Mouse (Mus musculus) forebrain, embryonic 10.5 days (tissue): Measurements from ENCODE around the gene Nav2. TPM values are rescaled to one million over a fixed set of nuclear protein-coding genes. Genes with fewer than 3 reads are reported as not detected.

Source experiments
- DNase-seq: peaks from one replicate; pipeline ENCODE4 v3.0.0-alpha.2; 2017; ENCODE audit warnings: low spot score; ENCODE audit errors: extremely low spot score
- H3K27ac ChIP-seq: fragments of 300-500 bp; sonication (generic); 2 replicates; pipeline ENCODE4 v1.5.1; 2016; ENCODE audit warnings: mild to moderate bottlenecking
- H3K27me3 ChIP-seq: fragments of 300-500 bp; sonication (generic); 2 replicates; pipeline ENCODE4 v1.6.1; 2016; ENCODE audit warnings: mild to moderate bottlenecking; ENCODE audit not compliant: poor library complexity, severe bottlenecking
- H3K36me3 ChIP-seq: fragments of 300-500 bp; sonication (generic); replicated peaks from 2 replicates; pipeline ENCODE4 v1.6.1; 2016; ENCODE audit warnings: mild to moderate bottlenecking, moderate library complexity
- H3K4me1 ChIP-seq: fragments of 300-500 bp; sonication (generic); 2 replicates; pipeline ENCODE4 v1.6.1; 2016
- H3K4me3 ChIP-seq: fragments of 300-500 bp; sonication (generic); 2 replicates; pipeline ENCODE4 v1.5.1; 2016; ENCODE audit warnings: mild to moderate bottlenecking, moderate library complexity
- H3K9me3 ChIP-seq: fragments of 300-500 bp; sonication (generic); 2 replicates; pipeline ENCODE4 v1.6.1; 2016; ENCODE audit warnings: mild to moderate bottlenecking, moderate library complexity
- WGBS: fragments of 180-500 bp; shearing (Covaris S2); methylation state at CpG from one replicate; pipeline ENCODE4 v1.1.7; 2016; 5-methylcytosine and 5-hydroxymethylcytosine counted together
- polyA plus RNA-seq: library from polyadenylated mRNA; unstranded; fragments of >200 nt; fragmentation: Nextera tagmentation; extraction: Ambion mirVana; gene quantifications from 2 replicates; pipeline ENCODE4 v1.2.1, GENCODE M21; 2016

Gene Nav2
- polyA plus RNA-seq, 1 experiment from 2014 or later, result 6.1 TPM

DNA sequence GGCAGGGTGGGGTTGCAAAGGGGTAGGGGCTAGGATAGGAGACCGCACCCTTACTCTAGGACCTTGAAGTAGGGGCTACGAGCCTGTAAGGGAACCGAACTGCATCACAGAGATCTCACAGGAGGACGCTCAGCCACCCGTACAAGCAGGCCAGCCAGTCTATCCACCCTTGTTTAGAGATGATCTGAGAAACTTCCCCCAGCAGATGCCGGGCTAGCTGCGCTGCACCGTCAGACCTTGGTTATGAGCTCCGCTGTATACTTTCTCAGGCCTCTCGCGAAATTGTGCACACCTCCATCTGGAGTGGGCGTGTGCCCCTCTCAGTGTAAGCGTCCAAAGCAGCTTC, 50.8 kb downstream of the Nav2 start:
- Histone ChIP-seq H3K4me3 (peak overlapping the region; percentile 55), H3K27ac (peak overlapping the region; percentile 65), H3K27me3 (peaks cover 100% of the 10 kb centered on the region), H3K36me3 (no peaks in the 10 kb centered on the region), H3K4me1 (peaks cover 52% of the 10 kb centered on the region), H3K9me3 (no peaks in the 10 kb centered on the region)
- 12% methylated on average over 13 of the region's 13 CpGs for WGBS
- peak; percentile 37 for DNase-seq

DNA sequence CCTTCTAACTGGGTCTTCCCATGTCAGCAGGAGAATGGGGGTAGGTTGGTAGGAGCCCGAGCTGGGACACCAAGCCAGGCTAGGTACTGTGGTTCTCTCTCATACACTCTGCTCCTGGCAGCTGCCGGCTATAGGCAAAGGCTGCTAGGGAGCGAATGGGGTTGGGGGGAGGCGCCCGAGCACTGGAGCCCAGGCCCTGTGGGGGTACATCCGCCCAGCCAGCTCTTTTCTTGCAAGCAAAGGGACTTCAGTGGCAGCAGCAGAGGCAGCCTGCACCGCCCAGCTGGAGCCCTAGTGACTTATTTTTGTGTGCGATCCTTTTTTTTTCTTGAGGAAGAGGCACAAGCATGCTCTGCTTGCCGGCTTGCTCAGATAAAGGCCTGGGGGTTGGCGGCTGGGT, 51.6 kb downstream of the Nav2 start:
- H3K27ac ChIP-seq, result no peak overlapping the region
- peaks cover 55% of the 10 kb centered on the region for H3K4me1 ChIP-seq
- DNase-seq, result no peak
- peaks cover 99% of the 10 kb centered on the region for H3K27me3 ChIP-seq
- H3K4me3 ChIP-seq, result peak overlapping the region; percentile 55
- H3K9me3 ChIP-seq, result no peaks in the 10 kb centered on the region
- H3K36me3 ChIP-seq, result no peaks in the 10 kb centered on the region
- 8% methylated on average over 10 of the region's 10 CpGs for WGBS

DNA sequence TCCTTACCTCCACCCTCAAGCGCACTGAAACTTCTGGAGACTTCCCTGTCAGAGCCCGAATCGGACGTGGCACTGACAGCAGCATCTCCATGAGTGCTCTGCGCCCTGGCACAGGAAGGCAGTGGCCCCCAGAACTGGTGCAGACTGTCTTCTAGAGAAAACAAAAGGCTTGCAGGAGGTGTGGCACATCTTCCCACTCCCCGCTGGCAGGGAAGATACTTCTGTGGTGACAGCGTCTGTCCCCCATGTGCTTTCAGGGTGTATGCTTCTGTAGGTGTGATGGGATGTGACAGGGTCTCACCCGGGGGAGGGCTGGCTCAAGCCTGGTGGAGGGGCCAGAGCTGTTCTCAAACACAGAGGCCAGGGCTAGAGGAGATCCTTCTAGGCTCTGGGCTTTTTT, 53.0 kb downstream of the Nav2 start:
- Histone ChIP-seq H3K4me1 (peaks cover 61% of the 10 kb centered on the region), H3K9me3 (no peaks in the 10 kb centered on the region), H3K27me3 (peaks cover 96% of the 10 kb centered on the region), H3K36me3 (no peaks in the 10 kb centered on the region), H3K27ac (0 out of 2 replicates have a peak overlapping the region, but pooled peaks have one; percentile 17), H3K4me3 (no peak overlapping the region)
- no peak for DNase-seq
- WGBS, result 50% methylated on average over 8 of the region's 8 CpGs

DNA sequence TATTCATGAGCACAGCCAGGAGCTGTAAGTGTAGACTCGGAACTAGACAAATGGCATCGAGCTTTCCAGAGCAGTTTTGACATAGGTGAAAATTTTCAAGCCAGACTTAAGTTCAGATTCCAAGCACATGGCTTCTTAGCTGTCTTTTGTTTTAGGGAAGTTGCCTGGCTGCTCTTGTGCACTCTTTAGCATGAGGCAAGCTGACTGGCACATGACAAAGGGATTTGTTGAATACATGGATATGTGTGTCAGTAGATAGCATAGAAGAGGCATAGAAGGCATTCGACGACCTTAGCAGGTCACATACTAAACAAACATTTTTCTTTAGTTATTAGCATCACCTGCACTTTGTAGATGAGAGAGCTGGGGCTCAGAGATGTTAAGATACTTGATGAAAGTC, 53.4 kb downstream of the Nav2 start:
- Histone ChIP-seq H3K4me1 (peaks cover 62% of the 10 kb centered on the region), H3K27ac (no peak overlapping the region), H3K36me3 (no peaks in the 10 kb centered on the region), H3K4me3 (no peak overlapping the region), H3K27me3 (peaks cover 95% of the 10 kb centered on the region), H3K9me3 (no peaks in the 10 kb centered on the region)
- DNase-seq, result no peak
- WGBS, result 66% methylated on average over 4 of the region's 4 CpGs

DNA sequence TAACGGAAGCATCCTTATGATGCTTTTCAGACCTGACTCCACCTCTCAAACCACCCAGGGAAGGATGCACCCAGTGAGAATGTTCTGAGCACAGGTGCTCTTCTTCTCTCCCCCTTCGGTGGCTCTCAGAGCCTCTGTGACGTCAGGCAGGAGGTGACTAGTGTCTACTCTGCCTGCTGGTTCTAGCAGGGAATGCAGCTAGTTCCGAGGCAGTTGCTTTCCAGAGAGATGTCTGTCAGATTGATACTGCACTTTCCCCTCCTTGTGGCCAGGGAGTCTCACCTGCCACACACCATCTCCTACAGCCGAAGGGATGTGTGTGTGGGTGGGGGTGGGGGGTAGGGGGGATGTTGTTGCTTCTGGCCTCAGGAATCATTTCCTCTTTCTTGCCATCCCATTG, 54.6 kb downstream of the Nav2 start:
- Histone ChIP-seq H3K9me3 (no peaks in the 10 kb centered on the region), H3K27me3 (peaks cover 95% of the 10 kb centered on the region), H3K36me3 (no peaks in the 10 kb centered on the region), H3K4me3 (no peak overlapping the region), H3K27ac (no peak overlapping the region), H3K4me1 (peaks cover 61% of the 10 kb centered on the region)
- WGBS, result 47% methylated on average over 5 of the region's 5 CpGs
- DNase-seq, result no peak

DNA sequence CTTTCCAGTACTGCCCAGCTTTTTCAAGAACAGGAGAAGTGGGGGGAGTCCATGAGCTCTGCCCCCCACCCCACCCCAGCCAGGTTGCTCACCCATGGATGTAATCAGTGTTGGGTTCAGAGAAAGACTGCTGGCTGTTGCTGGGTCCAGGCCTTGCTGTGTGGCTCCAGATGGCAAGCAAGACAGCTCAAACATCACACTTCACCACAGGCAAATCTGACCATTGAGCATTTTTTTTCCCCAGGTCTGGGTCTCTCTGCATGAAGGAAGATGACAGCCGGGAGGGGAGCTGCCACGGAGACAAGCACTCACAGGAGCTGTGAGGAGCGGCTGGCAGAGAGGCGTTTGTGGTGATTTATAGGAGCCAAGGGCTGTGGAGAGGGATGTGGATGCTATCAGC, 55.0 kb downstream of the Nav2 start:
- WGBS, result 76% methylated on average over 4 of the region's 4 CpGs
- Histone ChIP-seq H3K36me3 (no peaks in the 10 kb centered on the region), H3K9me3 (no peaks in the 10 kb centered on the region), H3K27ac (no peak overlapping the region), H3K4me1 (peaks cover 57% of the 10 kb centered on the region), H3K27me3 (peaks cover 95% of the 10 kb centered on the region), H3K4me3 (no peak overlapping the region)
- no peak for DNase-seq

DNA sequence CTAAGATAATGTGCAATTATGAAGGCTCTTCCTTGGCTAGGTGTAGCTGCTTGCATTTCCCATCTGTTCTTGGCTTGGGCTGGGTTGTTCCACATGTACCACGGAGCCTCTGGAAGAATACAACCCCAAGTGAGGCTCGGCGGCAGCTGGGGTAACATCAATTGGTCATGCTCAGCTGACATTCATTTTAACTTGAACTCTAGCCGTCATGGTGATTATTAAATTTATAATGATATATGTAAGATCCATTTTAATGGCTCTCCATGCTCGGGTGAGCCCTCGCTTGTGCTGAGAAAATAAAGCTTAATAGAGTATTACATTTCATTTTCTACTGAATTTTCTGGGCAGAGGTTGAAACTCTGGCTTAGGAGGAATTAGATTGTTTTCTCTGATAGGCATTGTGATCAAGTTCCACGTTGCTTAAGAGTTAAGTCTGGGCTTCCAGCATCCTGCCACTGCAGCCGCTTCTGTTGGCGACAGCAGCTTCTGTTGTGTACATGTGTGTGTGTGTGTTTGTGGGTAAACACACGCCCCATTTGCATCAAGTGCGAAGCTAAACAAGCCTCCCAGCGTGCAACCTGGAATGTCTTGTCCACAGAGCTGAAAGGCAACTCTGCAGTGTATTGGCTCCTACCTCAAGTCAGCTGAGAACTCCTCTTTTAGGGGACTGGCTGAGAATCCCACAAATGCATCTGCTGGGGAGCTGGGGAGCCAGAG, 57.4 kb downstream of the Nav2 start:
- 64% methylated on average over 12 of the region's 12 CpGs for WGBS
- no peak for DNase-seq
- Histone ChIP-seq H3K36me3 (no peaks in the 10 kb centered on the region), H3K4me3 (no peak overlapping the region), H3K27ac (no peak overlapping the region), H3K27me3 (peaks cover 90% of the 10 kb centered on the region), H3K9me3 (no peaks in the 10 kb centered on the region), H3K4me1 (peaks cover 37% of the 10 kb centered on the region)

DNA sequence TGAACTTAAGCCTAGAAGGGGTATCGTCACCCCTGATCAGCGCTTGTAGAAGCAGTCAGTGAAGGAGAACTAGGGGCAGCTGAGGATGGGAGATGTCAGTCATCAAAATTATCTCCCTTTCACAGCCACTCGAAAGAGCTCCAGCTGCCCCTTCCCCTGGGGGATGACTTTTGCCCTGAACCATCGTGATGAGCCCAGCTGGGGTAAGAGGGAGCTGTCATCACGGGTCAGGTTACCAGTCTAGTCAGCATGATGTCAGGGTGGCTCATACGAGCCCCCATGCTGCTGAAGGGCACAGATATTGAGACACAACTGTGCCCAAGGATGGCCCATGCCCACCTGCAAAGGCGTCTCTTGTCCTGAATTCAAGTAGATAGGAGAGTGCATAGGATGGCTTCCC, 72.5 kb downstream of the Nav2 start:
- 65% methylated on average over 7 of the region's 7 CpGs for WGBS
- Histone ChIP-seq H3K27ac (no peak overlapping the region), H3K4me1 (peaks cover 16% of the 10 kb centered on the region), H3K36me3 (no peaks in the 10 kb centered on the region), H3K27me3 (peaks cover 43% of the 10 kb centered on the region), H3K4me3 (no peak overlapping the region), H3K9me3 (no peaks in the 10 kb centered on the region)
- DNase-seq, result no peak

DNA sequence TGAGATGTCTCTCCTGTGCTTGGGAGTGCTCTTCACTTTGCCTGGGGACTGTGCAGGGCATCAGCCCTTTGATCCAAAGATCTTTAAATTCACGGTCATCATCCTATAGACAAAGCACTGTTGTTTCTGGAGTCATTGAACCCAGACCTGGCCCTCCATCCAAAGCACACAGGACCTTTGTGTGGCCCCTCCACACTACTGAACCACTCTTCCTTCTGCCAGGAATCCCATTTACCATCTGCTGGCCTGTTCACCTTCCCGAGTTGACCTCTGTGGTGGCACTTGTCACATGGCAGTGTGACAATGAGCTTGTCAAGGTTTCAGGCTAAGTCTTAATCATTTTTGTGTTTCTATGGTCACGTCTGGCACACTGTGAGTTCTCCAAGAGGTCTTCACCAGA, 73.3 kb downstream of the Nav2 start:
- WGBS, result 56% methylated on average over 3 of the region's 3 CpGs

DNA sequence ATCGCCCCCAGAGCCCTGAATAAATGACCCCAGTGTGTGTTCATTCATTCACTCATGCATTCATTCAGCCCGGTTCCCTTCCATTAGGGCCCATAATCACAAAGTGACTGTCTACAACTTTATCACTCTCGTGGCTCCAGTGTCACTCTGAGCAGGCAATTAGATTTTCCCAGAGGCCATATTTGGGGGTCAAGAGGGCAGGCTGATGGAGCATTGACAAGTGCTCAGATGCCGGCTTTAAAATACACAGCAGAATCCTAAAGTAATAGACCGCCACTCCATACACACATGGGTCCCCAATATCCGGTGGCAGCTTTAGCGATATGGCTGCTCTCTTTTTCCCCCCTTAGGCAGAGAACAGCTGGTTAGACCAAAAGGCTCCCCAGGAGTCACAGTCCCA, 74.1 kb downstream of the Nav2 start:
- Histone ChIP-seq H3K4me1 (peaks cover 16% of the 10 kb centered on the region), H3K4me3 (no peak overlapping the region), H3K27me3 (peaks cover 46% of the 10 kb centered on the region), H3K9me3 (no peaks in the 10 kb centered on the region), H3K36me3 (no peaks in the 10 kb centered on the region), H3K27ac (no peak overlapping the region)
- no peak for DNase-seq
- 86% methylated on average over 7 of the region's 7 CpGs for WGBS

More for the DNA sequence above, 73.3 kb downstream of the Nav2 start:
- peaks cover 16% of the 10 kb centered on the region for H3K4me1 ChIP-seq
- no peaks in the 10 kb centered on the region for H3K9me3 ChIP-seq
- no peak for DNase-seq
- H3K36me3 ChIP-seq, result no peaks in the 10 kb centered on the region
- H3K27me3 ChIP-seq, result peaks cover 43% of the 10 kb centered on the region
- no peak overlapping the region for H3K27ac ChIP-seq
- H3K4me3 ChIP-seq, result no peak overlapping the region

DNA sequence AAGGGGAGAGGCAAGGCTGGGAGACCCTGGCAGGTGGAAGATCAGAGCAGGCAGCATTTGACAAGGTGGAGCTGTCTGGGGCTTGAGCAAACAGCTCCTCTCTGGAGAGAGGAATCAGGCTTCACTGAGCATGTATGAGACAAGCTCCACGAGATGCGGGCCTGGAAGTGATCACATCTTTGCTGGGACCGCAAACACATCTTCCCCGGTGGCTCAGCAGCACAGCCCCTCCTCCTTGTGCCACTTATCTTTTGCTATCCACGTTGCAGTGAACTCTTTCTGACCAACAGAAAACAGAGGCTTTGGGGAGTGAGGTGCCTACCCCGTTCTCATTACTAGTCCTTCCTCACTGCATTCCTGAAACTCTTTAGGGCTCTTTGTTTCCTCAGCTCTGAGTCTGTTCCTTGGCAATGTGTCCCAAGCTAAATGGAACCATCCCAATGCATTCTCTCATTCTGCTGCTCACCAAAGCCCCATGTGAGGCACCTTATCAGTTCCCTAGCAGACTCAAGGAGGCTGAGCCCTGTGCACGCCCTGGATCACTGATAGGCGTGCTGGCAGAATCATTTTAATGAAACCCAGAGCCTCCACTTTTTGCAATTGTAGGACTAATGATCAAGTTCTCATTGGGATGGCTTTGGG, 83.5 kb downstream of the Nav2 start:
- WGBS, result 64% methylated on average over 8 of the region's 8 CpGs
- 0 out of 2 replicates have a peak overlapping the region, but pooled peaks have one; percentile 22 for H3K27ac ChIP-seq
- no peak for DNase-seq
- no peak overlapping the region for H3K4me3 ChIP-seq
- H3K9me3 ChIP-seq, result no peaks in the 10 kb centered on the region
- peaks cover 67% of the 10 kb centered on the region for H3K27me3 ChIP-seq
- peaks cover 38% of the 10 kb centered on the region for H3K4me1 ChIP-seq
- no peaks in the 10 kb centered on the region for H3K36me3 ChIP-seq

DNA sequence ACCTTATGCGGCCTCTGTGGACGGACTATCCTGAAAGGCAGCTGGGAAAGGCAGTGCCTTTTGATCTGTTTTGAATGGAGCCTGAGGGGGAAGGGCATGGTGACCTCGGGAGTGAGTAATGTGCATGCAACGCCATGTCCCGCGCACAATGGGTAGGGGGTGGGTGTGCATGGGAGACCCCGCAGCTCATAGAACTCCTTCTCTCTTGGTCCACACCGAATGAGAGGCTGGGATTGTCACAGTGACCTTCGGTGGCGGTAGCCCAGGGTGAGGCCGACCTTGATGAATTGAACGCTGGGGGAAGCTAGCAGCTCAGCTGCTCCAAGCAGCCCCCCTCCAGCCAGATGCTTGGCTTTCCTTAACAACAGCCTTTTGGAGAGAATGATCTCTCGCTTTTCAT, 86.7 kb downstream of the Nav2 start:
- WGBS, result 4% methylated on average over 13 of the region's 13 CpGs
- H3K4me3 ChIP-seq, result peak overlapping the region; percentile 29
- peak overlapping the region; percentile 65 for H3K27ac ChIP-seq
- peak; percentile 59 for DNase-seq
- H3K9me3 ChIP-seq, result no peaks in the 10 kb centered on the region
- H3K4me1 ChIP-seq, result peaks cover 48% of the 10 kb centered on the region
- peaks cover 66% of the 10 kb centered on the region for H3K27me3 ChIP-seq
- H3K36me3 ChIP-seq, result no peaks in the 10 kb centered on the region

DNA sequence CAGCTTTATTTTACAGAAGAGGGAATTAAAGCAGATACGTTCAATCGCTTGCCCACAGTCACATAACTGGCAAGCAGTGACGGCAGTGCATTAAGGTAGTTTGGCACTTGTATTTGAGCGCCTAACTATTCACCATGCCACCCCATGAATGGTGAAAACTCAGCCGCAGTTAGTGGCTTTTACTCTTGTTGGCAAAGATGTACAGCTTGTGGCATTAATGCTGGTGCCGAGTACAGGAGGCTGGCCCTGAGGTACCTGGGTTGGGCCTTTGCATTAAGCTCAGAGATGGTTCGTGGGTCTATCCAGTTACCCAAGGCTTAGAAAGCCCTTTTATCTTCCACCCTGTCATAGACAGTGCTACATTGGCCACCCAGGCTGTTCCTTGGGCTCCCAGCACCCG, 87.2 kb downstream of the Nav2 start:
- Histone ChIP-seq H3K9me3 (no peaks in the 10 kb centered on the region), H3K36me3 (no peaks in the 10 kb centered on the region), H3K4me1 (peaks cover 53% of the 10 kb centered on the region), H3K27ac (peak overlapping the region; percentile 65), H3K27me3 (peaks cover 66% of the 10 kb centered on the region), H3K4me3 (peak overlapping the region; percentile 29; the same call in 1 of the 2 replicates)
- DNase-seq, result no peak
- 59% methylated on average over 8 of the region's 8 CpGs for WGBS
